Mouse (Mus musculus): ENCODE measurements around the gene Gm32742.

GRCm38 (mm10) chr9:51185871-51186270 lies 20.6 kb upstream of the Gm32742 start:
- no peak for TF ChIP-seq CTCF (IDR thresholded peaks at IDR 0.05; ENCODE audit: control insufficient read depth, insufficient read depth, insufficient read length)
- no peak for TF ChIP-seq MYOD1 (IDR thresholded peaks at IDR 0.05; ENCODE audit: control insufficient read depth, insufficient read length, low read depth)
- no peak for TF ChIP-seq MAX (IDR thresholded peaks at IDR 0.05)
- TF ChIP-seq MYOG (IDR thresholded peaks at IDR 0.05; ENCODE audit: control insufficient read depth, extremely low read depth, insufficient read length): no peak
